Comparison of ENCODE assay signal across 19 mouse cellular contexts in genomic region chr5:77672073-77672924, GRCm38 (mm10).
DNase-seq lines count a peak whose midpoint lies in the region; ATAC-seq lines count a peak whose summit lies in the region.
"Had no signal": no experiment of that assay in that cellular context is flagged by ENCODE, and none has a peak within 500 bp of the region (broad histone marks: within the 10 kb centered on the region; RNA-seq: fewer than 3 reads in every experiment).

No protein-coding gene starts in this region.

- H3K27me3 ChIP-seq in hindbrain, embryonic 15.5 days, result no peaks in the 10 kb centered on the region
- H3K27me3 ChIP-seq in hindbrain, embryonic 11.5 days (ENCODE audit: control insufficient read depth, insufficient read depth, low read length), result no peaks in the 10 kb centered on the region
- no peaks in the 10 kb centered on the region for H3K27me3 ChIP-seq in midbrain, embryonic 14.5 days (ENCODE audit: control insufficient read depth, insufficient read depth, low read length)
- H3K27me3 ChIP-seq in midbrain, embryonic 11.5 days (ENCODE audit: control insufficient read depth, insufficient read depth, low read length), result no peaks in the 10 kb centered on the region
- no peaks in the 10 kb centered on the region; the same call in 1 of the 2 replicates for H3K27me3 ChIP-seq in midbrain, embryonic 15.5 days (replicated peaks)
- no peaks in the 10 kb centered on the region for H3K27me3 ChIP-seq in neural tube, embryonic 14.5 days (ENCODE audit: control insufficient read depth, insufficient read depth, low read length)
- H3K27me3 ChIP-seq: embryonic facial prominence, embryonic 13.5 days; forebrain, embryonic 12.5 days; heart, embryonic 12.5 days had no signal

- no peaks in the 10 kb centered on the region for H3K36me3 ChIP-seq in hindbrain, embryonic 15.5 days
- no peaks in the 10 kb centered on the region for H3K36me3 ChIP-seq in hindbrain, embryonic 11.5 days (ENCODE audit: control insufficient read depth, insufficient read depth, low read length)
- H3K36me3 ChIP-seq in midbrain, embryonic 14.5 days (ENCODE audit: control insufficient read depth, insufficient read depth, low read length), result no peaks in the 10 kb centered on the region
- no peaks in the 10 kb centered on the region for H3K36me3 ChIP-seq in midbrain, embryonic 11.5 days (ENCODE audit: control insufficient read depth, insufficient read depth, low read length)
- H3K36me3 ChIP-seq in midbrain, embryonic 15.5 days (replicated peaks), result no peaks in the 10 kb centered on the region
- no peaks in the 10 kb centered on the region for H3K36me3 ChIP-seq in neural tube, embryonic 14.5 days (ENCODE audit: control insufficient read depth, insufficient read depth, low read length)
- H3K36me3 ChIP-seq: embryonic facial prominence, embryonic 13.5 days; forebrain, embryonic 12.5 days; heart, embryonic 12.5 days had no signal

- H3K4me3 ChIP-seq in hindbrain, embryonic 15.5 days, result no peak overlapping the region
- H3K4me3 ChIP-seq in hindbrain, embryonic 11.5 days (ENCODE audit: low read depth, low read length), result no peak overlapping the region
- H3K4me3 ChIP-seq in midbrain, embryonic 14.5 days (replicated peaks; ENCODE audit: low read depth, low read length), result no peak overlapping the region
- H3K4me3 ChIP-seq in midbrain, embryonic 11.5 days (ENCODE audit: low read depth, low read length), result no peak overlapping the region
- no peak overlapping the region for H3K4me3 ChIP-seq in midbrain, embryonic 15.5 days
- no peak overlapping the region for H3K4me3 ChIP-seq in neural tube, embryonic 14.5 days (ENCODE audit: low read depth, low read length)
- H3K4me3 ChIP-seq: embryonic facial prominence, embryonic 13.5 days; forebrain, embryonic 12.5 days; heart, embryonic 12.5 days had no signal

- DNase-seq in hindbrain, embryonic 11.5 days (ENCODE audit: low spot score), result no peak
- peak; percentile 54 for DNase-seq in midbrain, embryonic 14.5 days
- no peak for DNase-seq in midbrain, embryonic 11.5 days (ENCODE audit: low spot score, missing footprints)
- no peak for DNase-seq in heart, postnatal 25 days (ENCODE audit: low spot score)
- DNase-seq: adrenal gland, adult 8-10 months; adrenal gland, postnatal 36 days; cerebellum, adult 11-12 months; cerebellum, adult 9-10 months; cerebellum, postnatal 25 days; gastrocnemius, postnatal 10 days; heart, postnatal 4 days had no signal

- no peaks in the 10 kb centered on the region for H3K4me1 ChIP-seq in hindbrain, embryonic 15.5 days (replicated peaks)
- H3K4me1 ChIP-seq in hindbrain, embryonic 11.5 days (replicated peaks; ENCODE audit: control insufficient read depth, insufficient read depth, low read length), result no peaks in the 10 kb centered on the region
- H3K4me1 ChIP-seq in midbrain, embryonic 14.5 days (ENCODE audit: control insufficient read depth, insufficient read depth, low read length), result no peaks in the 10 kb centered on the region
- no peaks in the 10 kb centered on the region for H3K4me1 ChIP-seq in midbrain, embryonic 11.5 days (ENCODE audit: control insufficient read depth, insufficient read depth, low read length)
- no peaks in the 10 kb centered on the region for H3K4me1 ChIP-seq in midbrain, embryonic 15.5 days
- 0 out of 2 replicates have a peak, but pooled peaks cover 4% of the 10 kb centered on the region for H3K4me1 ChIP-seq in neural tube, embryonic 14.5 days (ENCODE audit: control insufficient read depth, insufficient read depth, low read length)
- H3K4me1 ChIP-seq: embryonic facial prominence, embryonic 13.5 days; forebrain, embryonic 12.5 days; heart, embryonic 12.5 days had no signal

- no peak overlapping the region for H3K9ac ChIP-seq in hindbrain, embryonic 15.5 days
- no peak overlapping the region for H3K9ac ChIP-seq in hindbrain, embryonic 11.5 days (ENCODE audit: low read depth, low read length)
- H3K9ac ChIP-seq in midbrain, embryonic 14.5 days (replicated peaks; ENCODE audit: low read length), result no peak overlapping the region
- no peak overlapping the region for H3K9ac ChIP-seq in midbrain, embryonic 11.5 days (ENCODE audit: low read length)
- H3K9ac ChIP-seq in midbrain, embryonic 15.5 days, result no peak overlapping the region
- no peak overlapping the region for H3K9ac ChIP-seq in neural tube, embryonic 14.5 days (replicated peaks; ENCODE audit: low read depth, low read length)
- H3K9ac ChIP-seq: embryonic facial prominence, embryonic 13.5 days; forebrain, embryonic 12.5 days; heart, embryonic 12.5 days had no signal

- H3K27ac ChIP-seq in hindbrain, embryonic 15.5 days (replicated peaks), result no peak overlapping the region
- H3K27ac ChIP-seq in hindbrain, embryonic 11.5 days (ENCODE audit: low read depth, low read length), result no peak overlapping the region
- 0 out of 2 replicates have a peak overlapping the region, but pooled peaks have one; percentile 3 for H3K27ac ChIP-seq in midbrain, embryonic 14.5 days (replicated peaks; ENCODE audit: low read depth, low read length)
- no peak overlapping the region for H3K27ac ChIP-seq in midbrain, embryonic 11.5 days (ENCODE audit: low read depth, low read length)
- H3K27ac ChIP-seq in midbrain, embryonic 15.5 days, result peak overlapping the region; percentile 20
- H3K27ac ChIP-seq in neural tube, embryonic 14.5 days (ENCODE audit: low read depth, low read length), result no peak overlapping the region
- H3K27ac ChIP-seq: embryonic facial prominence, embryonic 13.5 days; forebrain, embryonic 12.5 days had no signal

- WGBS in hindbrain, embryonic 15.5 days, result 70% methylated on average over 15 of the region's 15 CpGs
- 90% methylated on average over 15 of the region's 15 CpGs for WGBS in hindbrain, embryonic 11.5 days
- 73% methylated on average over 15 of the region's 15 CpGs for WGBS in midbrain, embryonic 14.5 days
- 90% methylated on average over 15 of the region's 15 CpGs for WGBS in midbrain, embryonic 11.5 days
- 60% methylated on average over 15 of the region's 15 CpGs for WGBS in midbrain, embryonic 15.5 days
- WGBS in neural tube, embryonic 14.5 days, result 69% methylated on average over 15 of the region's 15 CpGs

- ATAC-seq in hindbrain, embryonic 15.5 days (ENCODE audit: low FRiP score, low read depth), result peak; percentile 30; the same call in 1 of the 2 replicates
- no peak for ATAC-seq in hindbrain, embryonic 11.5 days (ENCODE audit: low FRiP score)
- no peak; the same call in 1 of the 2 replicates for ATAC-seq in midbrain, embryonic 14.5 days (ENCODE audit: low FRiP score, low TSS enrichment)
- ATAC-seq in midbrain, embryonic 11.5 days (ENCODE audit: low FRiP score), result no peak
- ATAC-seq in midbrain, embryonic 15.5 days (replicated peaks), result peak; percentile 87
- ATAC-seq in neural tube, embryonic 14.5 days (ENCODE audit: low read depth), result peak; percentile 86
- no peak for ATAC-seq in inflammation-experienced regulatory T-cells, adult 6 months
- ATAC-seq: forebrain, embryonic 16.5 days had no signal

- H3K4me2 ChIP-seq in hindbrain, embryonic 15.5 days, result no peak overlapping the region
- H3K4me2 ChIP-seq in hindbrain, embryonic 11.5 days (replicated peaks; ENCODE audit: low read depth, low read length), result no peak overlapping the region
- no peak overlapping the region for H3K4me2 ChIP-seq in midbrain, embryonic 14.5 days (ENCODE audit: low read length)
- H3K4me2 ChIP-seq in midbrain, embryonic 11.5 days, result no peak overlapping the region
- 0 out of 2 replicates have a peak overlapping the region, but pooled peaks have one; percentile 1 for H3K4me2 ChIP-seq in midbrain, embryonic 15.5 days
- no peak overlapping the region for H3K4me2 ChIP-seq in neural tube, embryonic 14.5 days (ENCODE audit: low read depth, low read length)
- H3K4me2 ChIP-seq: embryonic facial prominence, embryonic 13.5 days; forebrain, embryonic 12.5 days; heart, embryonic 12.5 days had no signal

- intact Hi-C loops in heart, postnatal 25 days (cut with DNase I), result no loop called here

- no peaks in the 10 kb centered on the region for H3K9me3 ChIP-seq in hindbrain, embryonic 15.5 days
- H3K9me3 ChIP-seq in hindbrain, embryonic 11.5 days (ENCODE audit: control insufficient read depth, low read length), result no peaks in the 10 kb centered on the region
- no peaks in the 10 kb centered on the region for H3K9me3 ChIP-seq in midbrain, embryonic 14.5 days (ENCODE audit: control insufficient read depth, low read length)
- no peaks in the 10 kb centered on the region for H3K9me3 ChIP-seq in midbrain, embryonic 11.5 days (ENCODE audit: control insufficient read depth, low read length)
- no peaks in the 10 kb centered on the region for H3K9me3 ChIP-seq in midbrain, embryonic 15.5 days
- H3K9me3 ChIP-seq in neural tube, embryonic 14.5 days (ENCODE audit: control insufficient read depth, low read length), result no peaks in the 10 kb centered on the region
- H3K9me3 ChIP-seq: embryonic facial prominence, embryonic 13.5 days; forebrain, embryonic 12.5 days; heart, embryonic 12.5 days had no signal

Comparison
In these comparisons a context has a peak if more than half of its experiments do, and no peak if none do; other contexts are left out.
1. ATAC-seq: peak in hindbrain, embryonic 15.5 days (single experiment), midbrain, embryonic 15.5 days (single experiment) and neural tube, embryonic 14.5 days (single experiment); none in hindbrain, embryonic 11.5 days (single experiment), midbrain, embryonic 14.5 days (single experiment), midbrain, embryonic 11.5 days (single experiment) and inflammation-experienced regulatory T-cells, adult 6 months (single experiment).
2. H3K27ac ChIP-seq: peak in midbrain, embryonic 14.5 days (single experiment) and midbrain, embryonic 15.5 days (single experiment); none in hindbrain, embryonic 15.5 days (single experiment), hindbrain, embryonic 11.5 days (single experiment), midbrain, embryonic 11.5 days (single experiment) and neural tube, embryonic 14.5 days (single experiment).